Comparison of ENCODE assay signal across 24 mouse cellular contexts in the genomic region with DNA sequence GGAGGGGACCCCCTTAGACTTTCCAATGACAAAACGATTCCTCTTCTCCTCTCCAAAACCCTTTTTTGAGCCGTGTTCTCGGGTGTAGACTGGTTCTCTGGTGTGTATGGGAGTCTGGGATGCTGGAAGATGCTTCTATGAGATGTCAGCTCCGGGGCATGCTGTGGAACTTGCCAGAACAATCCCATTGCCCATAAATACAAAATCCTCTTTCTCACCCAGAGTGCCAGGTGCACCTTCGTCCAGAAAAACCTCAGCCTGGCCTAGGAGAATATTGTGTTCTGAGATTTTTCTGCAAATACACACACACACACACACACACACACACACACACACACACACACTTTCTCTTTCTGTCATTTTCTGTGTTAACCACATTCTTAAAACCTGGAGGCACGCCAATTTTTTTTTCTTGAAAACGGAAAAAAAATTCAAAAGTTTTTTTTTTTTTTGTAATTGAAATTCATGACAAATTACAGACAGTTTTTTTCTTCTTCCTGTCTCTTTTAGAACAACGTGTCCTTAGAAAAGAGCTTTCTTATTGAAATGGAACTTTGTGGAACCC.
DNase-seq lines count a peak whose midpoint lies in the region; ATAC-seq and TF ChIP-seq lines count a peak whose summit lies in the region.
"Had no signal": no experiment of that assay in that cellular context is flagged by ENCODE, and none has a peak within 500 bp of the region (broad histone marks: within the 10 kb centered on the region; RNA-seq: fewer than 3 reads in every experiment).

No protein-coding gene starts in this region.

- no peak for TF ChIP-seq POLR2A in cortical plate, adult 2 months (IDR thresholded peaks at IDR 0.05; ENCODE audit: extremely low read depth, insufficient read depth, low read length)

- H3K36me3 ChIP-seq in forebrain, embryonic 14.5 days (ENCODE audit: control insufficient read depth, insufficient read depth, low read length) = no peaks in the 10 kb centered on the region
- no peaks in the 10 kb centered on the region for H3K36me3 ChIP-seq in forebrain, embryonic 11.5 days (ENCODE audit: control insufficient read depth, insufficient read depth, low read length)
- H3K36me3 ChIP-seq in hindbrain, embryonic 12.5 days = no peaks in the 10 kb centered on the region
- H3K36me3 ChIP-seq: embryonic facial prominence, embryonic 12.5 days; heart, embryonic 15.5 days; limb, embryonic 13.5 days; lung, embryonic 15.5 days; midbrain, embryonic 13.5 days; stomach, embryonic 15.5 days had no signal

- H3K9ac ChIP-seq in forebrain, embryonic 14.5 days (ENCODE audit: low read length) = no peak overlapping the region
- H3K9ac ChIP-seq in forebrain, embryonic 11.5 days (ENCODE audit: low read length) = no peak overlapping the region
- no peak overlapping the region for H3K9ac ChIP-seq in hindbrain, embryonic 12.5 days
- H3K9ac ChIP-seq: embryonic facial prominence, embryonic 12.5 days; heart, embryonic 15.5 days; limb, embryonic 13.5 days; lung, embryonic 15.5 days; midbrain, embryonic 13.5 days; stomach, embryonic 15.5 days had no signal

- no peaks in the 10 kb centered on the region for H3K9me3 ChIP-seq in forebrain, embryonic 14.5 days (replicated peaks; ENCODE audit: control insufficient read depth, low read length)
- no peaks in the 10 kb centered on the region for H3K9me3 ChIP-seq in forebrain, embryonic 11.5 days (ENCODE audit: control insufficient read depth, low read length)
- no peaks in the 10 kb centered on the region for H3K9me3 ChIP-seq in hindbrain, embryonic 12.5 days (replicated peaks)
- H3K9me3 ChIP-seq: embryonic facial prominence, embryonic 12.5 days; heart, embryonic 15.5 days; limb, embryonic 13.5 days; lung, embryonic 15.5 days; midbrain, embryonic 13.5 days; stomach, embryonic 15.5 days had no signal

- no peaks in the 10 kb centered on the region for H3K27me3 ChIP-seq in forebrain, embryonic 14.5 days (replicated peaks; ENCODE audit: control insufficient read depth, insufficient read depth, low read length)
- H3K27me3 ChIP-seq in forebrain, embryonic 11.5 days (ENCODE audit: control insufficient read depth, insufficient read depth, low read length) = peaks cover 5% of the 10 kb centered on the region; the same call in 1 of the 2 replicates
- peaks cover 16% of the 10 kb centered on the region for H3K27me3 ChIP-seq in hindbrain, embryonic 12.5 days

- H3K27ac ChIP-seq in forebrain, embryonic 14.5 days (ENCODE audit: low read depth, low read length) = no peak overlapping the region
- H3K27ac ChIP-seq in forebrain, embryonic 11.5 days (ENCODE audit: low read depth, low read length) = no peak overlapping the region
- peak overlapping the region; percentile 19; the same call in 1 of the 2 replicates for H3K27ac ChIP-seq in left cerebral cortex, adult 2 months
- H3K27ac ChIP-seq in cortical plate, adult 2 months (ENCODE audit: insufficient read depth, low read length) = 0 out of 2 replicates have a peak overlapping the region, but pooled peaks have one; percentile 82
- no peak overlapping the region for H3K27ac ChIP-seq in hindbrain, embryonic 12.5 days
- H3K27ac ChIP-seq: embryonic facial prominence, embryonic 12.5 days; heart, embryonic 15.5 days; hindbrain, postnatal 0 days; limb, embryonic 13.5 days; lung, embryonic 15.5 days; midbrain, embryonic 13.5 days; stomach, embryonic 15.5 days had no signal

- DNase-seq in forebrain, embryonic 14.5 days (ENCODE audit: low spot score) = peak; percentile 44
- DNase-seq in forebrain, embryonic 11.5 days (ENCODE audit: low spot score) = no peak
- DNase-seq in left cerebral cortex, adult 2 months (ENCODE audit: extremely low spot score in 1 of 2, low spot score in 2 of 2) = no peak
- DNase-seq in left cerebral cortex, postnatal 10 days (ENCODE audit: extremely low spot score in 1 of 2, low spot score in 2 of 2) = no peak
- DNase-seq in gastrocnemius, adult 18-20 months (ENCODE audit: low spot score) = no peak
- DNase-seq: adrenal gland, adult 2 months; adrenal gland, postnatal 36 days; cerebellum, adult 9-10 months; cerebellum, postnatal 36 days; embryo, embryonic 11 days; gastrocnemius, postnatal 10 days; kidney, adult 9 months; kidney, postnatal 10 days; thymus, postnatal 14 days had no signal

- WGBS in forebrain, embryonic 14.5 days = 56% methylated on average over 8 of the region's 8 CpGs
- 60% methylated on average over 8 of the region's 8 CpGs for WGBS in forebrain, embryonic 11.5 days
- 66% methylated on average over 8 of the region's 8 CpGs for WGBS in hindbrain, embryonic 12.5 days

- ATAC-seq in forebrain, embryonic 14.5 days = no peak
- ATAC-seq in forebrain, embryonic 11.5 days (replicated peaks; ENCODE audit: low FRiP score) = no peak
- ATAC-seq in hindbrain, embryonic 12.5 days (ENCODE audit: low FRiP score) = no peak
- ATAC-seq: hindbrain, postnatal 0 days; intestine, postnatal 0 days; midbrain, embryonic 13.5 days had no signal

- TF ChIP-seq CTCF in left cerebral cortex, adult 2 months (IDR thresholded peaks at IDR 0.05) = no peak
- TF ChIP-seq CTCF in cortical plate, adult 2 months (IDR thresholded peaks at IDR 0.05; ENCODE audit: extremely low read depth, insufficient read depth, low read length) = no peak

- intact Hi-C loops in left cerebral cortex, adult 2 months (cut with DNase I) = loop anchor here (5.0 to 10.0 kb wide), 2 partner anchors 171 to 1527 kb away; a partner anchor contains a TSS
- intact Hi-C loops in left cerebral cortex, postnatal 10 days (cut with DNase I) = loop anchor here (5.0 to 10.0 kb wide), 2 partner anchors 98 to 171 kb away; no protein-coding TSS in a partner anchor

- H3K4me2 ChIP-seq in forebrain, embryonic 14.5 days (ENCODE audit: low read length) = no peak overlapping the region
- H3K4me2 ChIP-seq in forebrain, embryonic 11.5 days (ENCODE audit: low read depth, low read length, severe bottlenecking) = no peak overlapping the region
- H3K4me2 ChIP-seq in hindbrain, embryonic 12.5 days (replicated peaks) = no peak overlapping the region
- H3K4me2 ChIP-seq: lung, embryonic 15.5 days; stomach, embryonic 15.5 days had no signal

- no peak overlapping the region for H3K4me3 ChIP-seq in forebrain, embryonic 14.5 days (ENCODE audit: low read depth, low read length)
- no peak overlapping the region for H3K4me3 ChIP-seq in forebrain, embryonic 11.5 days (ENCODE audit: low read depth, low read length)
- H3K4me3 ChIP-seq in left cerebral cortex, adult 2 months = no peak overlapping the region
- no peak overlapping the region for H3K4me3 ChIP-seq in cortical plate, adult 2 months (ENCODE audit: insufficient read depth, low read length)
- H3K4me3 ChIP-seq in hindbrain, embryonic 12.5 days = no peak overlapping the region
- H3K4me3 ChIP-seq: heart, embryonic 15.5 days; limb, embryonic 13.5 days; lung, embryonic 15.5 days; midbrain, embryonic 13.5 days; stomach, embryonic 15.5 days had no signal

- peaks cover 21% of the 10 kb centered on the region for H3K4me1 ChIP-seq in forebrain, embryonic 14.5 days (ENCODE audit: control insufficient read depth, insufficient read depth, low read length)
- peaks cover 27% of the 10 kb centered on the region for H3K4me1 ChIP-seq in forebrain, embryonic 11.5 days (replicated peaks; ENCODE audit: control insufficient read depth, insufficient read depth, low read length)
- peaks cover 6% of the 10 kb centered on the region; the same call in 1 of the 2 replicates for H3K4me1 ChIP-seq in cortical plate, adult 2 months (ENCODE audit: control insufficient read depth, insufficient read depth, low read length)
- peaks cover 39% of the 10 kb centered on the region for H3K4me1 ChIP-seq in hindbrain, embryonic 12.5 days
- H3K4me1 ChIP-seq: stomach, embryonic 15.5 days had no signal

Comparison
In these comparisons a context has a peak if more than half of its experiments do, and no peak if none do; other contexts are left out.
1. H3K27ac ChIP-seq: peak in left cerebral cortex, adult 2 months (single experiment) and cortical plate, adult 2 months (single experiment); none in forebrain, embryonic 14.5 days (single experiment), forebrain, embryonic 11.5 days (single experiment) and hindbrain, embryonic 12.5 days (single experiment).